Mouse (Mus musculus): ENCODE results near the gene Dnajc8.

DNA sequence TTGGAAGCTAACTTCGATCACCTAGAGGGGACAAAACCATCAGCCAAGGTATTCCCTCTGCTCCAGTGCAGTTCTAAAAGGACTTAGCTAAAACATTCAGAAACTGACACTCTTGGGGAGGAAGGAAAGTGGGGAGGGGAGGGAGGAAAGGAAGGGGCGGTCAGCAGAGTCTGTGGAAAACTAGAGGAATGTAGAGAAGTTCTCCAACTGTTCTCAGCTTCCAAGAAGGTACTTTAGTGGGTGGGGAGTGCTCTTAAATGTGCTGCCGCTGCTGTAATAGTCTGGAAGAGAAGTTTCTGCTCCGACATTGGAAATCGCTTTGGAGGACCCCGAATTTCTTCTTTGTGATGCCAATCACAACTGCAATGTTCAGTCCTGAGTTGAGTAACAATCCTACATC, 46.4 kb upstream of the Dnajc8 start:
- TF ChIP-seq ZNF384 (IDR thresholded peaks at IDR 0.05; ENCODE audit: low read depth, low read length) = no peak
- TF ChIP-seq CHD2 (IDR thresholded peaks at IDR 0.05; ENCODE audit: low read depth, low read length) = no peak
- TF ChIP-seq MAFK (IDR thresholded peaks at IDR 0.05; ENCODE audit: insufficient read depth, low read depth, low read length) = no peak

Data from ES-E14 (cell line).